Mouse (Mus musculus) gastrocnemius, adult 18-20 months (tissue): ENCODE measurements around the gene Slc22a20. TPM values are rescaled to one million over a fixed set of nuclear protein-coding genes. Genes with fewer than 3 reads are reported as not detected.
A peak's percentile ranks its signal among the peaks of the same experiment; 100 is the strongest.

Experiments used
- DNase-seq: peaks from one replicate; pipeline ENCODE4 v3.0.0; 2021; ENCODE audit warnings: low spot score
- total RNA-seq, 2 experiments: library from RNA; stranded (reverse); gene quantifications; 2 replicates each; pipeline ENCODE4 v1.2.3; 2021

The Slc22a20 gene
- total RNA-seq, 2 experiments from 2014 or later = not detected

DNA sequence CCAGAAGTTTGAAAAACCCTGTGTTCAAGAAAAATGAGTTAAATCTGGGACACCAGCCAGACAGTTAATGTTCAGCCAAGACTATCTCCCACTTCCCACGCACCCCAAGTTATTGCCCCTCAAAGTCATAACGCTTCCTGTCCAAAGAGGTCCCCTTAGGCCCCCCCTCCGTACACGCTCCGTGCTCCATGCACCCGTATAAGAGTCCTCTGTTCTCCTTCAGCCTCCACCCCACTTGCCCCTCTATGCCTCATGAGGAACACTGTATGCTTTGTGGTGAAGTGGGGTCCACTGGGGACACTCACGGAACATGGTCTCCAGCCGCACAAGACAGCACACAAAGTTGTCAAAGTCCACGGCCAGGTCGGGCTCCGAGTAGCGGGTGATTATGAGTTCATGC lies 4.1 kb upstream of the Slc22a20 start:
- no peak for DNase-seq

DNA sequence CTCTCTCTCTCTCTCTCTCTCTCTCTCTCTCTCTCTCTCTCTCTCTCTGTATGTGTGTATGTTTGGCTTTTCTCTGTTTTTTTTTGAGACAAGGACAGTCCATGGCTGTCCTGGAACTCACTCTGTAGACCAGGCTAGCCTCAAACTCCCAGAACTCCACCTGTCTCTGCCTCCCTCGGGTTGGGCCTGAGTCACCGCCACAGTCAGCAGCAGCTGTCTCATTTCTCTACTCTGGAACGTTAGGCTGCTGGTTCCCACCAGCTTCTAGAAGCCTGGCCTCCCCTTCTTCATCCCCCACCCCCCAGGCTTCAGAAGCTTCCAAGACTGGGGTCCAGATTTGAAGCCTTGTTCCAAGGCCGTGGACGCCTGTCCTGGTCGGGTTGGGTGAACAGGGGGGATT lies 3.6 kb upstream of the Slc22a20 start:
- DNase-seq = no peak

- peak; percentile 38 for DNase-seq
Measured at GRCm38 (mm10) chr19:5988815-5989452, 3.0 kb upstream of the Slc22a20 start.

- no peak for DNase-seq
Measured at GRCm38 (mm10) chr19:5988027-5988814, 2.3 kb upstream of the Slc22a20 start.

- DNase-seq = no peak
Measured at GRCm38 (mm10) chr19:5980477-5980876, 5.5 kb downstream of the Slc22a20 start.

DNA sequence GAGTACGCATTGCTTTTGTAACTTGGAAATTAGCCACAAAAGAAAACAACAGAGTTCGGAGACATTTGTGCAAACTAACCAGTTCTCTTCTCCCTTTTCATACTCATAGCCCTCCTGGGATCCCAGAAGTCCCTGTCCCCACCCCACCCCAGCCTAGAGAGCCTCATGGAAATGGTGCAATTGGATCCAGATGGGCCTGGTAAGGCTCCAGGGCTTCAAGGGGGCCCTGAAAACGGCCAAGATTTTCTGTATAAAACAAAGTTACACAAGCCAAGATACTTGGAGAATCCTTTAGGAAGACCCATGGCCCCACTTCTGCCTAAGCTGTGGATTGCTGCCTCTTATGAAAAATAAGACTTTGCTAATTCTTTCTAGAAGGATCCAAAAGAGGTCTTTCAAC lies 8.2 kb downstream of the Slc22a20 start:
- DNase-seq = peak; percentile 61

DNA sequence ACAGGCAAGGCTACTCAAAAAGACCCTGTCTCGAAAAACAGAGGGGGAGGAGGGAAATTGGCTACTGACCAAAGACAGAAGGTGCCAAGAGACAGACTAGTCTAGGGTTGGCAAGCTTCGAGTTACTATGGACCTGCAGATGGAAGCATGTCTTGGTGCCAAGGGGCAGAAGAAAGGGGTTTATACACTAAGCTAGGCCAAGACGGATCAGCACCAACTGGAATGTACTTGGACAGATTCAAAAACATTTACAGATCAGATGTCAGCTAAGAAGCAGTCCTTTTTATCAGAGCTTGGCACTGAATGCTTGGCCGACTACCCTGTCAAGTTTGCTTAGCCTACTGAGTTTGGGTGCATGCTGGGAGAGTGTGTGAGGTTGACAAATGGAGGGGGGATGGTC lies 10.3 kb downstream of the Slc22a20 start:
- DNase-seq = no peak

GRCm38 (mm10) chr19:5975112-5975511 lies 10.8 kb downstream of the Slc22a20 start:
- no peak for DNase-seq

GRCm38 (mm10) chr19:5967664-5968063 lies 18.3 kb downstream of the Slc22a20 start:
- no peak for DNase-seq

DNA sequence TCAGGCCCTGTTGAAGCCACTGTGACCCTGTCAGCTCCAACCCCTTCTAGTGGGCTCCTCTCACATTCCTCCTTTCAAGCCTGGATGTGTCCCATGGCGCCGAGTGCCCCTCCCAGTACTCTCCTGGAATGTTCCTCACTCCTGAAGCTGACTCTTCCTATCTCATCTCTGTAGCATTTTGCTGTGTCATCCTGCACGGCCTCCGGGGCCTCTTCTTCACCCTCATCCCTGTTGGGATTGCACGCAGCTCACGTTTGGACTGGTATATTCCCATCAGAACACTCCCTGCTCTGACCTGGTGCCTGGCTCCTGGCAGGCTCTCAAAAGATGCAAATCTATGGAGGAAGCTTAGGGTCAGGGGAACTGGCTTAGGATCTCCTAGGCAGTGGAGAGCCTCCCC lies 19.2 kb downstream of the Slc22a20 start:
- DNase-seq = no peak

DNA sequence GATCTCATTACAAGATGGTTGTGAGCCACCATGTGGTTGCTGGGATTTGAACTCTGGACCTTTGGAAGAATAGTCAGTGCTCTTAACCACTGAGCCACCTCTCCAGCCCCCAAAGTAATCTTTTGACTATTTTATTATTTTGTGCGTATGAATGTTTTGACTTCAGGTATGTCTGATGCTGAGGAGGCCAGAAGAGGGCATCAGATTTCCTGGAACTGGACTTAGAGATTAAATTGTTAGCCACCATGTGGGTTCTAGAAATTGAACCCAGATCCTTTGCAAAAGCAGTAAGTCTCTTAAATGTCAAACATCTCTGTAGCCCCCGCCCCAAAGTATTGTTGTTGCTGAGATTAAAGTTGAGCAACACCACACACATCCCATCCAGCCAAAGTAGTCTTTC lies 20.0 kb downstream of the Slc22a20 start:
- DNase-seq = no peak

DNA sequence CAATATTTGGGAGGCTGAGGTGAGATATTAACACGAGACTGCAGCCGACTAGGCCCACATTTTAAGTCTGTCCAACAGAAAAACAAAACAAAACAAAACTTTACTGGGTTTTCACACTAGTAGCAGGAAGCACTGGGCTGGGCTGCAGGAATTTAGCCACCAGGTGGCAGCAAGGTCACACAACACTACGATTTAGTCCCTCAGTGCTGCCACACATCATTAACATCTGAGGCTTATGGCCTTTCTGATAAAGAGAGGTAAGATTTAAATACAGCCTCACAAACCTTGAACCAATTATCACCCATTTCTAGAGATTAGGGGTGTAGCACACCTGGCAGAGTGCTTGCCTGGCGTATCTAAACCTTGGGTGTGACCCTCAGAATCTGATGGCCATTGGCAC lies 20.7 kb downstream of the Slc22a20 start:
- DNase-seq = peak; percentile 78

DNA sequence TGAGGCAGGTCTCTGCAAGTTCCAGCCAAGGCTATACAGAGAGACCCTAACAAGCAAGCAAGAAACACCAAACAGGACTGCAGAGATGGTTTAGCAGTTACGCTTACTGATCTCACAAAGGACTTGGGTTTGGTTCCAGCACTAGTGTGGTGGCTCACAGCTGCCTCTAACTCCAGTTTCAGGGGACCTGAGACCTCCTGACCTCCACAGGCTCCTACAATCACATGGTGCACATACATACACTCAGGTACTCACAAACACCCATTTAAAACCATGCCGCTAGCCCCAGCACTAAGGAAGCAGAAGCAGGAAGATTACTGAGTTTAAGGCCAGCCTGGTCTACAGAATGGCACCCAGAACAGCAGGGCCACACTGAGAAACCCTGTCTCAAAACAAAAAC lies 21.1 kb downstream of the Slc22a20 start:
- DNase-seq = no peak

DNA sequence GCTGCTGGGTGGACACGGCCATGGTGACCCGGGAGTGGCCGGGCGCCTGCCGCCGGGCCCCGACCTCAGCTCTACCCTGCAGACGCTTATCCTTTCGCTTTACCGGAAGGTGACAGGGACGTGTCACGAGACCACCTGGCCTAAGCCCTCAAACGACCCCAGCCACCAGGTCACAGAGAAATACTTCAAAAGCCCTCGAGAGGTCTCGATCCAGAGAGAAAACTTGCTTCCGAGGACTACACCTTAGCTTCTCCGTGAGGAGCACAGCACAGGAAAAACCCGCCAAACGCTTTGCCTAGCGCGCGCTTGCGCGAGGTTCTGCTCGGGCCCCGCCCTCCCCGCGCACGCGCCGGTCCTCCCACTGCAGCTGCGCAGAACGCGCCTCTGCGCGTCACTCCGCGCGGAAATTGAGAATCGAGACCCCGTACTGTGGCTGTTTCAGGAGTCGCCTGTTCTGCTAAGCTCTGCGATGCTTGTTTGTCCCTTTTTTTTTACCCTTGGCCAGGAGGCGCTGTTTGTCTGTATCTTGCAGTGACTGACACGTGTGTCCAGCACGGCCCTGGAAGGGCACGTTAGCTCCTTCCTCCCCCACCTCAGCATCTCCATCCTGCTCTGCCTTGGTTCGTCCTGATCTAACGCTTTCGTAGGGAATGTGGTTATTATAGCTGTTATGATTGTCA lies 21.9 kb downstream of the Slc22a20 start, which contains the start of gene Pola2:
Gene Pola2 (minus strand): TSS at position 320 of the 680 bp plus-strand sequence.
- peak; percentile 86 for DNase-seq

DNA sequence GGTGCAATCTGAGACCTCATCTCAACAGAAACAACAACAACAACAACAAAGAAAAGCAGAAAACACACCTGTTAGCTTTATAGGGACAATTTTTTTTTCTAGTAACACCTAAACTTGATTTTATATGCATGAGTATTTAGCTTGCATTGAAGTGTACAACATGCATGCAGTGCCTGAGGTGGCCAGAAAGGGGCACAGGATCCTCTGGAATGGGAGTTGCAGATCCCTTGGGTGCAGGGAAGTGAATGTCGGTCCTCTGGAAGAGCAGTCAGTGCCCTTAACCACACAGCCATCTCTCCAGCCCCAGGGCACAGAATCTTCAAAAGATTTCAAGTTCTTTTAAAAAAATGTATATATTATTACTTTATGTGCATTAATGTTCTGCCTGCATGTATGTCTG lies 23.3 kb downstream of the Slc22a20 start:
- DNase-seq = no peak

GRCm38 (mm10) chr19:5957371-5957770 lies 28.6 kb downstream of the Slc22a20 start:
- no peak for DNase-seq

GRCm38 (mm10) chr19:5956685-5957084 lies 29.3 kb downstream of the Slc22a20 start:
- DNase-seq = peak; percentile 90

DNA sequence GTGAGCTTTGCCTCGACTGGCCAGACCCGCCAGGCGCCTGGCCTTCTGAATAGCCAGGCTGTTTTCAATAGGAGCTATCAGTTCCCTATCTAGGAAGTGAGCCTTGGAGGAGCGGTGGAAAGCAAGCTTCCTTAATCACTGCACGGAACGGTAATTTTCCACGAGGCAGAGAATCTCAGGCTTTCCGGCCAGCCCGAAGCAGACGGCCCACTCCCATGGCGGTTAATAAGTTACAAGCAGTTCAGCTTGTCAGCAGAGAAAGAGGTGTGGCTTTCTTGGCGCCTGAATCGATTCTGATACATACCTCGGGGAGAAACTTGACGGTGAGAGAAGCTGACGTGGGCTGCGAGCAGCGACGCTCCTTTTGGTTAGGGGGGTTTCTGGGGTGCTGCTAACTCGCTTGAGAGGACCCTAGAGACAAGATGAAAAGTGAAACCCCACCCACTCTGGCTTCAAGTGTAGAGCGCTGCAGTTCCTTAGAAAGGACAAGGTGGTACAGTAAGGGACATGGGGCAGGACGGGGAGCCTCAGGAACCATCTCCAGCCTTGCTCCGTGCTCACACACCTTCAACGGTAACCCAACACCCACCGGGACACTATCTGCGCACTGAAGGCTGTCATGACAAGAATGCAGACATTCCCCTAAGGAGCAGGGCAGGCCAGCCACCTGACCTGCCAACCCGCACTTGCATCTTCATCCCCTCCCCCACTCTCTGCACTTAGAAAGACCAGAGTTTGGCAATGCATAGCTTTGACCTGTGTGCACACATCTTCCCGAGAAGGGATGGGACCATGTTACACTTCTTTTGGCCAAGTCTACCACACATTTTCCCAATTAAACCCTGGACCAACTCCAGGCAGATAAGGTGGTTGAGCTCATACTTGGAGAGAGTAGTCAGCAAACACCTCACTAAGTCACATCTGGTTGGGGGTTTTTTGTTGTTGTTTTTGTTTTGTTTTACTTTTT lies 30.0 kb downstream of the Slc22a20 start:
- no peak for DNase-seq

- DNase-seq = no peak
Measured at GRCm38 (mm10) chr19:5954936-5955335, 31.0 kb downstream of the Slc22a20 start.

DNA sequence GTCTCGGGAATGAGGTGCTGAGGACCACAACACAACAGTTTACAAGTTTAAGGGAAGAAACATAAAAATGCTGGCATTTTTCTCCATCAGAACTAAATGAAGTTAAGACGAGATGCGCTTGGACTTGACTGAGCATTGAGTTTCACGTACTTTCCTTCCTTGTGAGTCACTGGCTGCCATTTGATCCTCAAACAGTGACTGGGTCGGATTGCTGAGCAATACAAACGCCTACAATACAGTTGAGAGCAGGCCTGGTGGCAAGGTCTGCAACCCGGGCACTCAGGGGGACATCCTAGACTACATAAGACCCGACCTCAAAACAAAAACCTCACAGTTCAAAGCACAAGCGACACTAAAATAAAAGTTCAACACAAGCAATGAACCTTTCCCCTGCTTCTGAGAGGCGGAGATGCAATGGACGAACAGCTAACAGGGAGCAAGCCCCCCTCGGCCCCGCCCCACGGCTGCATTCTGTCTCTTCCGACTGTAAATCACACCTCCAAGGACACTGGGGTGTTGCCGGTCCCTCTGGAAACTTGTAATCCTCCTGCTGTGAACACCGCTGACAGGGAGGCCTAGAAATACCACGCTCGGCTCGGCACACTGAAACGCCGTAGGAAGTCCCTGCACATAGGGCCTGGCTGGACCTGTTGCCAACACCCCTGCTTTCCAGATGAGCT lies 31.8 kb downstream of the Slc22a20 start:
- no peak for DNase-seq
